Mouse (Mus musculus) limb, embryonic 12.5 days (tissue): Measurements from ENCODE around the gene Gpr143. TPM values are rescaled to one million over a fixed set of nuclear protein-coding genes. Genes with fewer than 3 reads are reported as not detected.

Experiments
- polyA plus RNA-seq: library from polyadenylated mRNA; unstranded; fragments of >200 nt; fragmentation: Nextera tagmentation; extraction: Ambion mirVana; gene quantifications from 2 replicates; pipeline ENCODE4 v1.2.1, GENCODE M21; 2016

The Gpr143 gene
- polyA plus RNA-seq, 1 experiment from 2014 or later: 0.13 TPM

Other genes with a start within 250 kb of the Gpr143 start
- gene Cldn34a, start 218.6 kb upstream of the Gpr143 start, polyA plus RNA-seq: not detected in 2 replicates
- gene Shroom2, start 12.5 kb upstream of the Gpr143 start, polyA plus RNA-seq: 6.6 and 7.3 TPM in 2 replicates
- gene Usp51, start 224.5 kb downstream of the Gpr143 start, polyA plus RNA-seq: 2.1 and 2.4 TPM in 2 replicates